Mouse (Mus musculus) Patski (cell line): ENCODE data around the gene Abca14. TPM values are rescaled to one million over a fixed set of nuclear protein-coding genes. Genes with fewer than 3 reads are reported as not detected.

Experiments
- ATAC-seq: fragments of 100-300 bp; one replicate; pipeline ENCODE4 v1.8.0; 2021
- CTCF ChIA-PET: fragments of 350-600 bp; sonication (Branson Sonifier 250); formaldehyde crosslinking; loops from one replicate; lab custom pipeline; 2022; ENCODE audit warnings: inconsistent platforms; lab: Charles Lee
- POLR2A ChIA-PET: fragments of 350-600 bp; sonication (Branson Sonifier 250); formaldehyde crosslinking; loops from one replicate; lab custom pipeline; 2022; ENCODE audit warnings: antibody characterized with exemption, inconsistent platforms; lab: Charles Lee
- DNase-seq: peaks from one replicate; pipeline ENCODE4 v3.0.0-alpha.2; 2011; ENCODE audit warnings: low read depth, low spot score
- H3K27me3 ChIP-seq: fragments of 371-371 bp; one replicate; pipeline ENCODE4 v1.5.1; 2021
- CTCF ChIP-seq: fragments of 100-300 bp; IDR thresholded peaks from one replicate; pipeline ENCODE4 v1.5.1; 2021
- in situ Hi-C: fragments of 300-500 bp; cut with MboI; formaldehyde crosslinking; loops from 3 replicates; pipeline ENCODE4 v1.11.1; 2018; ENCODE audit warnings: low pct_unique_long_range_greater_than_20kb, mixed read lengths
- polyA plus RNA-seq: library from polyadenylated mRNA; unstranded; gene quantifications from one replicate; pipeline ENCODE4 v1.2.3, GENCODE M21; 2021

Gene Abca14
- polyA plus RNA-seq, 1 experiment from 2014 or later: not detected

DNA sequence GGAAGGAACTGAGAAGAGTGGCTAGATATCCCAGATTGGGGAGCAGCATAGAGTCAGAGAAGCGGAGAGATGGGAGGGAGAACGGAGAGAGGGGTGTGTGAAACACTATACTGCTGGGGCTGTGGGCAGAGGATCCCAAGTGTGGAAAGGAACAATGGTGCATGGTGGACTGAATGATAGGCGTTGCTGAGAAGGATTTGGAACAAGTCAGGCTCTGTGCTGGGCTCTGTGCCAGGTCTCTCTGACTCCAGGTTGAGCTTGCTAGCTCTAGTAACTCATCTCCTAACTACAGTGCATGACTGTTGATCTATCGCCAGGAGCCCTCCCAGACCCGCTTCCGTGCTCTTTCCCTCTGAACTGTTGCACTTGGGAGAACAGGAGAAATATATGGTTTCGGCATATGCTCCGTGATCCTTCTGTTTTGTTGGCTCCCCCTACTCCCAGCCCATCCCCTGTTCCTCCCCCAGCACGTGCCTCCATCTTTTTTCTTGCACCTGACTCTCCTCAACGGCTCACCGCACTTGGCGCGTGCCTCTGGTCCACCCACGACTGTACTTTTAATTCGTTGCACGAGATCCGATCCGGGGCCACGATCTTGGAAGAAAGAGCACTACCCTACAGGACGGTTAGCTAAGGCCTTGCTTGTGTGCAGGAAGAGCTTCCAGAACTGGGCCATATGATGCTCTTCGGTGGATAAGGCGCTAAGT is 124.5 kb downstream of the Abca14 start, which contains the start of gene Abca15:
Abca15 (plus strand) TSS at position 584 of the 707 bp plus-strand sequence.
- POLR2A ChIA-PET: no interaction called here
- TF ChIP-seq CTCF: no peak
- CTCF ChIA-PET: no interaction called here
- no peak for ATAC-seq
- peaks cover 3% of the 10 kb centered on the region for H3K27me3 ChIP-seq
- no peak for DNase-seq
- in situ Hi-C loops: no loop called here

- CTCF ChIA-PET: no interaction called here
- ATAC-seq (no peak), DNase-seq (no peak)
- in situ Hi-C loops: no loop called here
- POLR2A ChIA-PET: no interaction called here
- TF ChIP-seq CTCF: peak; percentile 31
- H3K27me3 ChIP-seq: no peaks in the 10 kb centered on the region
Measured at GRCm38 (mm10) chr7:120361159-120361558, 157.4 kb downstream of the Abca14 start.

Other genes with a start within 250 kb of the Abca14 start
- gene Dnah3, start 108.7 kb upstream of the Abca14 start, polyA plus RNA-seq: not detected
- gene Tmem159, start 101.6 kb upstream of the Abca14 start, polyA plus RNA-seq: 14.3 TPM
- not detected for gene Zp2, start 58.7 kb upstream of the Abca14 start, polyA plus RNA-seq
- not detected for gene Anks4b, start 30.1 kb upstream of the Abca14 start, polyA plus RNA-seq
- not detected for gene Crym, start 1.9 kb upstream of the Abca14 start, polyA plus RNA-seq
- gene Abca15, start 124.7 kb downstream of the Abca14 start, polyA plus RNA-seq: not detected
- not detected for gene Abca16, start 205.7 kb downstream of the Abca14 start, polyA plus RNA-seq